Mouse (Mus musculus) MEL (cell line): ENCODE results near the gene Atxn10. TPM values are rescaled to one million over a fixed set of nuclear protein-coding genes. Genes with fewer than 3 reads are reported as not detected.

ENCODE experiments used
- DNase-seq: peaks from one replicate; pipeline ENCODE4 v3.0.0; 2011; ENCODE audit warnings: low read depth, low spot score
- H3K27ac ChIP-seq: 2 replicates; pipeline ENCODE4 v1.5.1; 2012; ENCODE audit warnings: low read depth, mild to moderate bottlenecking, control low read depth, low read length, moderate library complexity; ENCODE audit not compliant: control insufficient read depth
- H3K27me3 ChIP-seq, 2 experiments: fragments of 150-350 bp in 1 of 2; sonication (generic) in 1 of 2; 2 replicates each; pipeline ENCODE4 v1.6.1; 2012; ENCODE audit warnings: low read length in 2 of 2, mild to moderate bottlenecking in 2 of 2, improper control_type of control experiment in 1 of 2, moderate library complexity in 1 of 2; ENCODE audit not compliant: insufficient read depth in 2 of 2, control insufficient read depth in 1 of 2
- H3K36me3 ChIP-seq, 2 experiments: 2 replicates each; pipeline ENCODE4 v1.6.1; 2012 to 2014; ENCODE audit warnings: low read length in 2 of 2, improper control_type of control experiment in 1 of 2, inconsistent platforms in 1 of 2, mild to moderate bottlenecking in 1 of 2; ENCODE audit not compliant: insufficient read depth in 2 of 2, control insufficient read depth in 1 of 2
- H3K4me1 ChIP-seq, 2 experiments: fragments of 150-350 bp in 1 of 2; sonication (generic) in 1 of 2; 2 replicates each; pipeline ENCODE4 v1.6.1; 2012; ENCODE audit warnings: low read length in 2 of 2, improper control_type of control experiment in 1 of 2, mild to moderate bottlenecking in 1 of 2; ENCODE audit not compliant: insufficient read depth in 2 of 2, control insufficient read depth in 1 of 2
- H3K4me3 ChIP-seq, 2 experiments: fragments of 150-350 bp in 1 of 2; sonication (generic) in 1 of 2; 2 replicates each; pipeline ENCODE4 v1.5.1; 2012; ENCODE audit warnings: low read depth in 2 of 2, low read length in 2 of 2, mild to moderate bottlenecking in 2 of 2, moderate library complexity in 2 of 2, control low read depth in 1 of 2, improper control_type of control experiment in 1 of 2; ENCODE audit not compliant: control insufficient read depth in 1 of 2, insufficient read depth in 1 of 2
- H3K79me2 ChIP-seq: 2 replicates; pipeline ENCODE4 v1.6.1; 2012; ENCODE audit warnings: mild to moderate bottlenecking, low read length, moderate library complexity; ENCODE audit not compliant: control insufficient read depth, poor library complexity, insufficient read depth
- H3K9ac ChIP-seq: 2 replicates; pipeline ENCODE4 v1.6.1; 2012; ENCODE audit warnings: low read depth, mild to moderate bottlenecking, control low read depth, low read length, moderate library complexity; ENCODE audit not compliant: control insufficient read depth, poor library complexity, severe bottlenecking
- H3K9me3 ChIP-seq: fragments of 150-350 bp; sonication (generic); replicated peaks from 2 replicates; pipeline ENCODE4 v1.6.1; 2012; ENCODE audit warnings: mild to moderate bottlenecking, low read length, improper control_type of control experiment, moderate library complexity; ENCODE audit not compliant: insufficient read depth
- BHLHE40 ChIP-seq: IDR thresholded peaks from 2 replicates; pipeline ENCODE4 v1.6.1; 2012; ENCODE audit warnings: low read depth, mild to moderate bottlenecking, inconsistent platforms, low read length, improper control_type of control experiment, borderline replicate concordance
- CTCF ChIP-seq, 3 experiments: IDR thresholded peaks in 2 of 3; conservative IDR thresholded peaks in 1 of 3; 2 replicates each; pipeline ENCODE4 v1.5.1; 2011 to 2012; ENCODE audit warnings: low read length in 3 of 3, low read depth in 2 of 3, mild to moderate bottlenecking in 2 of 3, improper control_type of control experiment in 1 of 3, inconsistent platforms in 1 of 3, mixed read lengths in 1 of 3, moderate library complexity in 1 of 3; ENCODE audit not compliant: control insufficient read depth in 1 of 3, insufficient read depth in 1 of 3, poor library complexity in 1 of 3, severe bottlenecking in 1 of 3
- E2F4 ChIP-seq: IDR thresholded peaks from 2 replicates; pipeline ENCODE4 v1.6.1; 2011; ENCODE audit warnings: low read depth, low read length, improper control_type of control experiment, borderline replicate concordance
- GABPA ChIP-seq: IDR thresholded peaks from 2 replicates; pipeline ENCODE4 v1.6.1; 2012; ENCODE audit warnings: low read depth, mild to moderate bottlenecking, inconsistent platforms, low read length, improper control_type of control experiment, moderate library complexity
- KAT2A ChIP-seq: conservative IDR thresholded peaks from 2 replicates; pipeline ENCODE4 v1.6.1; 2012; ENCODE audit warnings: low read depth, low read length, improper control_type of control experiment, inconsistent platforms
- MAZ ChIP-seq: IDR thresholded peaks from 2 replicates; pipeline ENCODE4 v1.6.1; 2012; ENCODE audit warnings: low read depth, mild to moderate bottlenecking, inconsistent platforms, low read length, improper control_type of control experiment
- MEF2A ChIP-seq: IDR thresholded peaks from 2 replicates; pipeline ENCODE4 v1.6.1; 2014; ENCODE audit warnings: low read depth, mild to moderate bottlenecking, inconsistent platforms, low read length, improper control_type of control experiment; ENCODE audit not compliant: poor library complexity, insufficient replicate concordance, severe bottlenecking; ENCODE audit errors: extremely low read depth
- MXI1 ChIP-seq: IDR thresholded peaks from 2 replicates; pipeline ENCODE4 v1.6.1; 2011; ENCODE audit warnings: mild to moderate bottlenecking, low read depth, low read length, improper control_type of control experiment
- MYB ChIP-seq: IDR thresholded peaks from 2 replicates; pipeline ENCODE4 v1.6.1; 2011; ENCODE audit warnings: mild to moderate bottlenecking, low read depth, low read length, improper control_type of control experiment
- MYC ChIP-seq: IDR thresholded peaks from 2 replicates; pipeline ENCODE4 v1.6.1; 2011; ENCODE audit warnings: low read depth, mild to moderate bottlenecking, low read length, improper control_type of control experiment, moderate library complexity
- NRF1 ChIP-seq: IDR thresholded peaks from 2 replicates; pipeline ENCODE4 v1.6.1; 2014; ENCODE audit warnings: low read depth, mild to moderate bottlenecking, inconsistent platforms, low read length, improper control_type of control experiment, moderate library complexity; ENCODE audit not compliant: poor library complexity, insufficient read depth, severe bottlenecking
- POLR2A ChIP-seq, 2 experiments: IDR thresholded peaks; 2 replicates each; pipeline ENCODE4 v1.6.1; 2011 to 2012; ENCODE audit warnings: low read length in 2 of 2, mild to moderate bottlenecking in 2 of 2, control low read depth in 1 of 2, improper control_type of control experiment in 1 of 2, low read depth in 1 of 2, moderate library complexity in 1 of 2; ENCODE audit not compliant: control insufficient read depth in 1 of 2, insufficient read depth in 1 of 2, poor library complexity in 1 of 2
- POLR2AphosphoS2 ChIP-seq: IDR thresholded peaks from 2 replicates; pipeline ENCODE4 v1.6.1; 2011; ENCODE audit warnings: low read length, improper control_type of control experiment
- POLR2AphosphoS5 ChIP-seq: IDR thresholded peaks from 2 replicates; pipeline ENCODE4 v1.6.1; 2012; ENCODE audit warnings: low read depth, borderline replicate concordance, mild to moderate bottlenecking, inconsistent platforms, low read length, moderate library complexity, mixed read lengths
- RAD21 ChIP-seq: IDR thresholded peaks from 2 replicates; pipeline ENCODE4 v1.6.1; 2011; ENCODE audit warnings: mild to moderate bottlenecking, low read depth, low read length, improper control_type of control experiment
- RCOR1 ChIP-seq: IDR thresholded peaks from 2 replicates; pipeline ENCODE4 v1.6.1; 2012; ENCODE audit warnings: low read depth, mild to moderate bottlenecking, inconsistent platforms, low read length, improper control_type of control experiment
- SMC3 ChIP-seq: IDR thresholded peaks from 2 replicates; pipeline ENCODE4 v1.6.1; 2011; ENCODE audit warnings: low read depth, low read length, improper control_type of control experiment
- TAL1 ChIP-seq: IDR thresholded peaks from 2 replicates; pipeline ENCODE4 v1.6.1; 2012; ENCODE audit warnings: mild to moderate bottlenecking, inconsistent platforms, low read length, moderate library complexity, mixed read lengths
- TBP ChIP-seq: IDR thresholded peaks from 2 replicates; pipeline ENCODE4 v1.8.0; 2011; ENCODE audit warnings: low read depth, low read length, improper control_type of control experiment
- UBTF ChIP-seq: IDR thresholded peaks from 2 replicates; pipeline ENCODE4 v1.6.1; 2012; ENCODE audit warnings: low read depth, mild to moderate bottlenecking, inconsistent platforms, low read length, improper control_type of control experiment, moderate library complexity, borderline replicate concordance; ENCODE audit not compliant: insufficient read depth
- USF1 ChIP-seq: IDR thresholded peaks from 2 replicates; pipeline ENCODE4 v1.6.1; 2014; ENCODE audit warnings: low read depth, mild to moderate bottlenecking, inconsistent platforms, low read length, improper control_type of control experiment, moderate library complexity
- ZKSCAN1 ChIP-seq: IDR thresholded peaks from 2 replicates; pipeline ENCODE4 v1.6.1; 2012; ENCODE audit warnings: low read depth, mild to moderate bottlenecking, inconsistent platforms, low read length, improper control_type of control experiment, moderate library complexity
- ZNF384 ChIP-seq: IDR thresholded peaks from 2 replicates; pipeline ENCODE4 v1.6.1; 2012; ENCODE audit warnings: low read depth, mild to moderate bottlenecking, inconsistent platforms, low read length, improper control_type of control experiment
- polyA plus RNA-seq, 2 experiments: library from polyadenylated mRNA; stranded (reverse) in 1 of 2; unstranded in 1 of 2; fragments of >175 nt in 1 of 2; fragments of >200 nt in 1 of 2; gene quantifications; 2 replicates each; pipeline versions ENCODE4 v1.2.1 to v1.2.4; 2012; ENCODE audit warnings: low replicate concordance in 2 of 2, low read depth in 1 of 2; ENCODE audit not compliant: insufficient read length in 2 of 2, insufficient read depth in 1 of 2, missing spikeins in 1 of 2
- total RNA-seq: library from RNA; depleted of rRNA; stranded (reverse); fragments of 300-350 nt; gene quantifications from 2 replicates; pipeline ENCODE4 v1.2.3, GENCODE M21; 2012

Atxn10 gene
- total and polyA plus RNA-seq, 3 experiments = 24.5 to 75.6 (median 45.0) TPM

DNA sequence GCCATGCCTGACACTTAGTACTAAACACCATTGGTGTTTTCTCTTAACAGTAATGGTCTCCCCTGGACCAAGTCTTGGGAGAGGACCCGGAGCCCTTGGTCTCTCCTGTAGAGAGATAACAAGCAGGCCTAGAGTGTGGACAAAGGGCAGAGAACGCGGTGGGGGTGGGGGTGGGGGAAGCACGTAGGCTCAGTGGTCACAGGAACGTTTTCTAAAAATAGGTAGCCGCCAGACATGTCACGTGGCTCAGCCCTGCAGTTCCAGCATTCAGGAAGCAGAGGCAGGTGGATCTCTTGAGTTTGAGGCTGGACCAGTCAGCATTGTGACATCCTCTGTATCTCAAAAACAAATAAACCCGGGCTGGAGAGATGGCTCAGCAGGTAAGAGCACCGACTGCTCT lies 1.2 kb downstream of the Atxn10 start:
- H3K36me3 ChIP-seq = no peaks in the 10 kb centered on the region; a peak in 1 of 4 replicates
- H3K27ac ChIP-seq = no peak overlapping the region
- H3K9ac ChIP-seq = peak overlapping the region; percentile 87

DNA sequence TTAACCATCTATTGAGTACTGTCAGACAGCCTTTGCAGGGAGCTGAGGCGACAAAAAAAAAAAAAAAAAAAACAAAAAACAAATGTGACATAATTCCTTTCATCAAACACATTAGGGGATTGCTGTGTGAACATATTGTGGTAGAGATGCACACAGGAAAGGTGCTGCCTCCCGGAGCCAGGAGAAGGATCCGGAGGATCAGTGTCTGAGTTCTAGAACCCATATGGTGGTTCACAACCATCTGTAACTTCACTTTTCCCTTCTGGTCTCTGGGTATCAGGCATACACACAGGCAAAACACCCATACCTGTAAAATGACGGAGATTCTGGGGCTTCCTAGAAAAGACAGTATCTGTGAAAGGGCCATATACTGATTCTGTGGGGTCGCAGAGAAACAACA lies 1.9 kb downstream of the Atxn10 start:
- no peak for DNase-seq
- Histone ChIP-seq H3K4me1 (no peaks in the 10 kb centered on the region; a peak in 1 of 4 replicates), H3K4me3 (no peak overlapping the region), H3K27me3 (no peaks in the 10 kb centered on the region), H3K9ac (no peak overlapping the region), H3K27ac (no peak overlapping the region), H3K9me3 (no peaks in the 10 kb centered on the region), H3K36me3 (no peaks in the 10 kb centered on the region; a peak in 1 of 4 replicates), H3K79me2 (peaks cover 17% of the 10 kb centered on the region)
- TF ChIP-seq MEF2A = no peak
- no peak for TF ChIP-seq POLR2AphosphoS2
- no peak for TF ChIP-seq TBP
- no peak for TF ChIP-seq GABPA
- TF ChIP-seq ZKSCAN1 = no peak
- TF ChIP-seq MXI1 = no peak
- no peak for TF ChIP-seq RCOR1
- TF ChIP-seq MYC = no peak
- no peak for TF ChIP-seq RAD21
- TF ChIP-seq KAT2A = no peak
- no peak for TF ChIP-seq MAZ
- no peak for TF ChIP-seq POLR2A (IDR thresholded peaks at IDR 0.05; ENCODE audit: control insufficient read depth in 1 of 2, insufficient read depth in 1 of 2, low read depth in 1 of 2, low read length in 2 of 2, poor library complexity in 1 of 2)
- TF ChIP-seq MYB = no peak
- TF ChIP-seq E2F4 = no peak
- no peak for TF ChIP-seq POLR2AphosphoS5
- no peak for TF ChIP-seq TAL1
- no peak for TF ChIP-seq NRF1
- no peak for TF ChIP-seq CTCF (IDR thresholded peaks at IDR 0.05 in 2 of 3, conservative IDR thresholded peaks at IDR 0.05 in 1 of 3; ENCODE audit: control insufficient read depth in 1 of 3, insufficient read depth in 1 of 3, low read depth in 2 of 3, low read length in 3 of 3, poor library complexity in 1 of 3, severe bottlenecking in 1 of 3)

More for the DNA sequence above, 1.2 kb downstream of the Atxn10 start:
- Histone ChIP-seq H3K27me3 (no peaks in the 10 kb centered on the region), H3K79me2 (peaks cover 17% of the 10 kb centered on the region), H3K9me3 (no peaks in the 10 kb centered on the region), H3K4me1 (no peaks in the 10 kb centered on the region; a peak in 1 of 4 replicates), H3K4me3 (peak overlapping the region; percentile 79 to 97)
- TF ChIP-seq UBTF = no peak
- TF ChIP-seq SMC3 = no peak
- TF ChIP-seq ZNF384 = no peak
- TF ChIP-seq USF1 = peak; percentile 57
- no peak for TF ChIP-seq BHLHE40
- no peak for DNase-seq
